Mouse (Mus musculus): Measurements from ENCODE around the gene B020031M17Rik. TPM values are rescaled to one million over a fixed set of nuclear protein-coding genes. Genes with fewer than 3 reads are reported as not detected.
"Not testable (repeated sequence)": the region's sequence is repeated elsewhere in the genome, so short reads cannot be mapped to it uniquely, and the experiment has no call there.

Gene B020031M17Rik
- polyA plus RNA-seq, 1 experiment from 2014 or later = not detected

GRCm38 (mm10) chr13:119929172-119929571 is 21.4 kb downstream of the B020031M17Rik start, which contains the start of gene Gm21761:
TSS of gene Gm21761 (minus strand) at chr13:119929272.
- not testable (repeated sequence) for H3K27ac ChIP-seq
- no CpG with 5 or more reads among the region's 5 CpGs for WGBS

DNA sequence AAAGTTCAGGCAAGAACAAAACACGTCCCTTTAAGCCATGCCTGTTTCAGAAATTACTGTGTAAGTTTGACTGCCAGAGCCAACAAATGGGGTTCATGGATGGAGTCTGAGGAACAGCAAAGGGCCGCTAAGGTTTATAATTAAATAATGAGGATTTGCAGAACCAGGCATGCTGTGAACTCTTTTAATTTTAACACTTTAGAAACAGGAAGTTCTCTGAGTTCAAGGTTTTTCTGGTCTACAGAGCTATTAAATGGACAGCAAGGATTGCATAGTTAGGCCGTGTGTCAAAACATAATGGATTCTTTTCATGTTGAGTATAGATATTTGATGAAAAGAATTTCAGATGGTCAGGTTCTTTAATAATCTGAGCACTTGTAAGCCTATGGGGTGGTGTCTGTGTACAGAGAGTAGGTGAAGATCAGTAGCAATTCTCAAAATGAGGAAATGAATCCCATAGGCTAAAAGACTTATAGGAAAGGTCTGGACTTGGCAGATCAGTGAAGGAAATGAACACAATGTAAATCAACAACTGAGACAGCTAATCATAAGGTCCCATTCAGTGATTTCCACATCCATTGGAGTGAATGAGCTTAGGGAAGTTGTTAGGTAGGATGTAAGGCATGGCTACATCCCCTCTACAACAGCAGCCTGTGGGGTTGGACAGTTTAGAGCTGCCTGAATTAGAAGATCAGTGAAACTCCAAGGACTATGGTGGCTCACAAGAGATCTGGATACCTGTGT is 25.8 kb downstream of the B020031M17Rik start:
- not testable (repeated sequence) for H3K36me3 ChIP-seq; H3K4me1 ChIP-seq; H3K27me3 ChIP-seq; H3K9me3 ChIP-seq (replicated peaks); H3K4me3 ChIP-seq (replicated peaks); H3K4me2 ChIP-seq; ATAC-seq (replicated peaks; ENCODE audit: low FRiP score); H3K27ac ChIP-seq; H3K9ac ChIP-seq
- WGBS = 78% methylated on average over 3 of the region's 3 CpGs

More at GRCm38 (mm10) chr13:119929172-119929571, 21.4 kb downstream of the B020031M17Rik start, which contains the start of gene Gm21761:
- ATAC-seq (replicated peaks; ENCODE audit: low FRiP score); H3K9ac ChIP-seq; H3K27me3 ChIP-seq; H3K36me3 ChIP-seq; H3K4me2 ChIP-seq; H3K4me1 ChIP-seq; H3K9me3 ChIP-seq (replicated peaks); H3K4me3 ChIP-seq (replicated peaks): not testable (repeated sequence)

DNA sequence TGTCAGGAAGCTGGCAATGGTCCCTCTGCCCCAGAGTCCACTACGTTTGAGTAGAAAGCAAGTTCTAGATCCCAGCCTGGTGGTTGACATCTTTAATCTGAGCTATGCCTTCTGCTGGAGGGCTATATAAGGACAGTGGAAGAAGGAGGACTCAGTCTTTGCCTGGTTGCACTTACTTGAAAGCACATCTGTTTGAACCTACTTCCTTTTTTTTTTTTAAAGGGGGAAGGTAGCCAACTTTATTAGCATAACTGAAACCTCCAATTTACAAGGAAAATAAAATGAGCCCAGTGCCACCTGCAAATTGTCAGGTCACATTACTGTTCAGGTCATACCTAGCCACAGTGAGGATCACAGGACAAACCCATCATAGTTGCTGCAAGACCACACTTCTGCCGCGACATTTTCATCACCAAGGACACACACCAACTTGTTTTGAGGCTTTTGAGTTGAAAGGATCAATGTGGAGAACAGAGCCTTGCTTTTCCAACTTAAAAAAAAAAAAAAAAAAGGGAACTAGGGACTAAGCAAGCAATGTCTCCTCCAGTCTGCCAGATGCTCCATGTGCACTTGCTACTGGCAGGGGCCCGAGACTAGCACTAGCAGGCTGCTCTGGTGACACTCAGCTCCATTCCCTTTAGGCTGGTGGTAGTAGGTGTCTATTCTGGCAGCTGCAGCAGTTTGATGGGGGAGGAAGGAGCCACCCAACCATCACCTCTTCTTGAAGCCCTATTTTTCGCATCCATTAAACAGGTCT is 33.5 kb downstream of the B020031M17Rik start:
- H3K9me3 ChIP-seq (replicated peaks); H3K27me3 ChIP-seq; H3K4me2 ChIP-seq; H3K4me3 ChIP-seq (replicated peaks); H3K4me1 ChIP-seq; H3K27ac ChIP-seq; ATAC-seq (replicated peaks; ENCODE audit: low FRiP score); H3K9ac ChIP-seq; H3K36me3 ChIP-seq: not testable (repeated sequence)
- WGBS = 77% methylated on average over 4 of the region's 5 CpGs

- not testable (repeated sequence) for ATAC-seq (replicated peaks; ENCODE audit: low FRiP score)
Measured at GRCm38 (mm10) chr13:119916449-119916848, 34.2 kb downstream of the B020031M17Rik start.

More at GRCm38 (mm10) chr13:119916449-119916848, 34.2 kb downstream of the B020031M17Rik start:
- H3K4me1 ChIP-seq; H3K27me3 ChIP-seq; H3K4me3 ChIP-seq (replicated peaks); H3K9me3 ChIP-seq (replicated peaks); H3K4me2 ChIP-seq; H3K36me3 ChIP-seq; H3K27ac ChIP-seq; H3K9ac ChIP-seq: not testable (repeated sequence)
- WGBS = 62% methylated on average over 2 of the region's 2 CpGs

Other genes with a start within 250 kb of the B020031M17Rik start
- 1.1 TPM in 2 replicates for gene Nim1k, start 194.9 kb downstream of the B020031M17Rik start, polyA plus RNA-seq (2015; fragmentation: Nextera tagmentation; extraction: Ambion mirVana)
- gene Zfp131, start 159.9 kb downstream of the B020031M17Rik start, polyA plus RNA-seq (2015; fragmentation: Nextera tagmentation; extraction: Ambion mirVana) = 37.0 and 37.3 TPM in 2 replicates
- gene AF067063, start 120.6 kb downstream of the B020031M17Rik start, polyA plus RNA-seq (2015; fragmentation: Nextera tagmentation; extraction: Ambion mirVana) = not detected in 2 replicates
- gene D13Ertd608e, start 114.8 kb downstream of the B020031M17Rik start, polyA plus RNA-seq (2015; fragmentation: Nextera tagmentation; extraction: Ambion mirVana) = not detected in 2 replicates
- not detected in 2 replicates for gene Tcstv1, start 56.0 kb downstream of the B020031M17Rik start, polyA plus RNA-seq (2015; fragmentation: Nextera tagmentation; extraction: Ambion mirVana)
- not detected in 2 replicates for gene Gm21761, start 21.5 kb downstream of the B020031M17Rik start, polyA plus RNA-seq (2015; fragmentation: Nextera tagmentation; extraction: Ambion mirVana)
- gene Gm36079, start 76.2 kb upstream of the B020031M17Rik start, polyA plus RNA-seq (2015; fragmentation: Nextera tagmentation; extraction: Ambion mirVana) = not detected in 2 replicates
- 0.12 TPM in 1 of 2 replicates, not detected in the other for gene Gm21188, start 101.4 kb upstream of the B020031M17Rik start, polyA plus RNA-seq (2015; fragmentation: Nextera tagmentation; extraction: Ambion mirVana)
- gene Gm20767, start 189.4 kb upstream of the B020031M17Rik start, polyA plus RNA-seq (2015; fragmentation: Nextera tagmentation; extraction: Ambion mirVana) = not detected in 2 replicates
- gene Gm21818, start 221.6 kb upstream of the B020031M17Rik start, polyA plus RNA-seq (2015; fragmentation: Nextera tagmentation; extraction: Ambion mirVana) = not detected in 2 replicates